Mouse (Mus musculus) stomach, postnatal 0 days (tissue): ENCODE measurements around the gene Dync1li2. TPM values are rescaled to one million over a fixed set of nuclear protein-coding genes. Genes with fewer than 3 reads are reported as not detected.

Experiments used
- ATAC-seq: fragments of 200-750 bp; cut with Nextera tagmentation; 2 replicates; pipeline ENCODE4 v1.8.0; 2017; ENCODE audit not compliant: low FRiP score, low TSS enrichment
- DNase-seq: peaks from one replicate; pipeline ENCODE4 v3.0.0-alpha.2; 2016; ENCODE audit warnings: low spot score
- H3K27ac ChIP-seq: fragments of 300-500 bp; sonication (generic); replicated peaks from 2 replicates; pipeline ENCODE4 v1.5.1; 2014; ENCODE audit warnings: mild to moderate bottlenecking, control low read depth
- H3K27me3 ChIP-seq: fragments of 300-500 bp; sonication (generic); 2 replicates; pipeline ENCODE4 v1.6.1; 2014; ENCODE audit warnings: low read length; ENCODE audit not compliant: control insufficient read depth, insufficient read depth
- H3K36me3 ChIP-seq: fragments of 300-500 bp; sonication (generic); 2 replicates; pipeline ENCODE4 v1.6.1; 2014; ENCODE audit warnings: low read length, mixed read lengths; ENCODE audit not compliant: control insufficient read depth, insufficient read depth
- H3K4me1 ChIP-seq: fragments of 300-500 bp; sonication (generic); replicated peaks from 2 replicates; pipeline ENCODE4 v1.6.1; 2014; ENCODE audit warnings: antibody characterized with exemption; ENCODE audit not compliant: control insufficient read depth, insufficient read depth
- H3K4me2 ChIP-seq: fragments of 300-500 bp; sonication (generic); replicated peaks from 2 replicates; pipeline ENCODE4 v1.6.1; 2014; ENCODE audit warnings: low read depth, mild to moderate bottlenecking, control low read depth, moderate library complexity
- H3K4me3 ChIP-seq: fragments of 300-500 bp; sonication (generic); 2 replicates; pipeline ENCODE4 v1.5.1; 2014; ENCODE audit warnings: low read depth, low read length, control low read depth
- H3K9ac ChIP-seq: fragments of 300-500 bp; sonication (generic); 2 replicates; pipeline ENCODE4 v1.6.1; 2014; ENCODE audit warnings: mild to moderate bottlenecking, low read length, control low read depth, mixed read lengths
- H3K9me3 ChIP-seq: fragments of 300-500 bp; sonication (generic); 2 replicates; pipeline ENCODE4 v1.6.1; 2016; ENCODE audit warnings: low read length; ENCODE audit not compliant: control insufficient read depth
- CTCF ChIP-seq: IDR thresholded peaks from 2 replicates; pipeline ENCODE4 v1.5.1; 2016; ENCODE audit warnings: antibody characterized with exemption, low read depth, mild to moderate bottlenecking, moderate library complexity
- EP300 ChIP-seq: optimal IDR thresholded peaks from 2 replicates; pipeline ENCODE3; 2016; ENCODE audit warnings: antibody characterized with exemption
- WGBS: fragments of 180-500 bp; shearing (Covaris S2); extraction: QIAGEN DNeasy Blood & Tissue Kit; methylation state at CpG from one replicate; pipeline ENCODE4 v1.1.7; 2014; 5-methylcytosine and 5-hydroxymethylcytosine counted together
- polyA plus RNA-seq: library from polyadenylated mRNA; unstranded; fragments of >200 nt; fragmentation: Nextera tagmentation; extraction: Ambion mirVana; gene quantifications from 2 replicates; pipeline ENCODE4 v1.2.1, GENCODE M21; 2015

The Dync1li2 gene
- polyA plus RNA-seq, 1 experiment from 2014 or later, result 33.0 TPM

GRCm38 (mm10) chr8:104383977-104384376 is 58.9 kb downstream of the Dync1li2 start:
- H3K4me2 ChIP-seq, result peak overlapping the region; percentile 19; the same call in 1 of the 2 replicates
- no peaks in the 10 kb centered on the region for H3K9me3 ChIP-seq
- no peak overlapping the region for H3K4me3 ChIP-seq
- H3K4me1 ChIP-seq, result peaks cover 17% of the 10 kb centered on the region
- DNase-seq, result peak; percentile 82
- peak; percentile 94 for ATAC-seq
- WGBS, result 64% methylated on average over 3 of the region's 3 CpGs
- 0 out of 2 replicates have a peak overlapping the region, but pooled peaks have one; percentile 18 for H3K9ac ChIP-seq
- TF ChIP-seq EP300 (no peak), CTCF (no peak)
- H3K27me3 ChIP-seq, result no peaks in the 10 kb centered on the region
- no peaks in the 10 kb centered on the region for H3K36me3 ChIP-seq
- H3K27ac ChIP-seq, result peak overlapping the region; percentile 86

- peak overlapping the region; percentile 86 for H3K27ac ChIP-seq
- WGBS, result 45% methylated on average over 2 of the region's 2 CpGs
- TF ChIP-seq EP300 (no peak), CTCF (no peak)
- no peak overlapping the region for H3K4me2 ChIP-seq
- no peaks in the 10 kb centered on the region for H3K27me3 ChIP-seq
- ATAC-seq, result no peak
- no peak for DNase-seq
- no peaks in the 10 kb centered on the region for H3K9me3 ChIP-seq
- no peak overlapping the region for H3K4me3 ChIP-seq
- no peak overlapping the region; the same call in 1 of the 2 replicates for H3K9ac ChIP-seq
- no peaks in the 10 kb centered on the region for H3K36me3 ChIP-seq
- peaks cover 17% of the 10 kb centered on the region for H3K4me1 ChIP-seq
These were observed 59.6 kb downstream of the Dync1li2 start for GRCm38 (mm10) chr8:104383296-104383695.

- Histone ChIP-seq H3K4me1 (peaks cover 17% of the 10 kb centered on the region), H3K27me3 (no peaks in the 10 kb centered on the region), H3K27ac (no peak overlapping the region), H3K36me3 (no peaks in the 10 kb centered on the region), H3K9me3 (no peaks in the 10 kb centered on the region), H3K4me3 (no peak overlapping the region), H3K4me2 (no peak overlapping the region), H3K9ac (no peak overlapping the region)
- TF ChIP-seq EP300, result no peak
- no peak for TF ChIP-seq CTCF
- DNase-seq (no peak), ATAC-seq (no peak)
- 69% methylated on average over 5 of the region's 5 CpGs for WGBS
These were observed 61.9 kb downstream of the Dync1li2 start for GRCm38 (mm10) chr8:104380961-104381411.

- DNase-seq (no peak), ATAC-seq (no peak)
- H3K27ac ChIP-seq, result no peak overlapping the region
- H3K9me3 ChIP-seq, result no peaks in the 10 kb centered on the region
- H3K36me3 ChIP-seq, result no peaks in the 10 kb centered on the region
- TF ChIP-seq EP300 (no peak), CTCF (no peak)
- H3K4me1 ChIP-seq, result peaks cover 24% of the 10 kb centered on the region
- H3K4me2 ChIP-seq, result no peak overlapping the region
- 78% methylated on average over 7 of the region's 7 CpGs for WGBS
- H3K9ac ChIP-seq, result no peak overlapping the region
- no peak overlapping the region for H3K4me3 ChIP-seq
- H3K27me3 ChIP-seq, result no peaks in the 10 kb centered on the region
These were observed 62.6 kb downstream of the Dync1li2 start for GRCm38 (mm10) chr8:104380269-104380668.

- ATAC-seq (no peak), DNase-seq (no peak)
- WGBS, result 48% methylated on average over 10 of the region's 10 CpGs
- Histone ChIP-seq H3K4me2 (no peak overlapping the region), H3K27me3 (no peaks in the 10 kb centered on the region), H3K27ac (0 out of 2 replicates have a peak overlapping the region, but pooled peaks have one; percentile 6), H3K9me3 (no peaks in the 10 kb centered on the region), H3K36me3 (no peaks in the 10 kb centered on the region), H3K9ac (no peak overlapping the region), H3K4me3 (no peak overlapping the region), H3K4me1 (peaks cover 24% of the 10 kb centered on the region)
- no peak for TF ChIP-seq EP300
- TF ChIP-seq CTCF, result no peak
These were observed 63.5 kb downstream of the Dync1li2 start for GRCm38 (mm10) chr8:104379301-104379836.

GRCm38 (mm10) chr8:104376669-104377068 is 66.2 kb downstream of the Dync1li2 start:
- H3K36me3 ChIP-seq, result no peaks in the 10 kb centered on the region
- H3K27ac ChIP-seq, result peak overlapping the region; percentile 37
- no peak overlapping the region for H3K4me3 ChIP-seq
- no peaks in the 10 kb centered on the region for H3K27me3 ChIP-seq
- DNase-seq (no peak), ATAC-seq (no peak)
- 0 out of 2 replicates have a peak overlapping the region, but pooled peaks have one; percentile 11 for H3K4me2 ChIP-seq
- WGBS, result 40% methylated on average over 11 of the region's 11 CpGs
- no peak for TF ChIP-seq CTCF
- TF ChIP-seq EP300, result no peak
- peaks cover 10% of the 10 kb centered on the region for H3K4me1 ChIP-seq
- no peaks in the 10 kb centered on the region for H3K9me3 ChIP-seq
- no peak overlapping the region for H3K9ac ChIP-seq
